ENCODE assay signal across 8 mouse cellular contexts in the genomic region with DNA sequence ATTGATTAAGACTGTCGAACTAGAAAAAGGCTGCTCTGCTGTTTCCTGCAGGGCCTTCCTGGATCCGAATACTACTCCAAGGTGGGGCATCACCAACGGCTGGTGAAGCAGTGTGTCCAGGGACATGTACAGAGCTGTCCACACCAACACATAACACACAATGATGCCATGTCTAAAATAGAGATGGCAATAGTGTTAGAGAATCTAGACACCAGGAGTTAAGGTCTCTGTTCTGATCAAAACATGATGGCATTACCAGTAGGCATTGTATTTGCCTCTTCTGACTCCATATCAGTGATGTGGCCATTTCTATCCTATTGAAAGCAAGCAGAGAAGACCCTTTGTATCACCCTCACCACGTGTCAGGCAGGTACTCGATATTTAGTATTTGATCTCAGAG.
DNase-seq lines count a peak whose midpoint lies in the region; ATAC-seq and TF ChIP-seq lines count a peak whose summit lies in the region.
"Had no signal": no experiment of that assay in that cellular context is flagged by ENCODE, and none has a peak within 500 bp of the region (broad histone marks: within the 10 kb centered on the region; RNA-seq: fewer than 3 reads in every experiment).

No protein-coding gene starts in this region.

- no peaks in the 10 kb centered on the region for H3K36me3 ChIP-seq in hindbrain, embryonic 13.5 days
- H3K36me3 ChIP-seq in hindbrain, embryonic 11.5 days (ENCODE audit: control insufficient read depth, insufficient read depth, low read length) = no peaks in the 10 kb centered on the region
- H3K36me3 ChIP-seq in lung, embryonic 14.5 days (ENCODE audit: insufficient read depth) = no peaks in the 10 kb centered on the region
- no peaks in the 10 kb centered on the region for H3K36me3 ChIP-seq in forebrain, embryonic 15.5 days
- H3K36me3 ChIP-seq: limb, embryonic 12.5 days had no signal

- WGBS in hindbrain, embryonic 13.5 days = 78% methylated on average over 5 of the region's 5 CpGs
- 84% methylated on average over 5 of the region's 5 CpGs for WGBS in hindbrain, embryonic 11.5 days
- WGBS in lung, embryonic 14.5 days = 82% methylated on average over 5 of the region's 5 CpGs
- WGBS in forebrain, embryonic 15.5 days = 82% methylated on average over 5 of the region's 5 CpGs

- peak; percentile 19 for ATAC-seq in hindbrain, embryonic 13.5 days (ENCODE audit: low FRiP score)
- no peak; the same call in 1 of the 2 replicates for ATAC-seq in hindbrain, embryonic 11.5 days (ENCODE audit: low FRiP score)
- 0 out of 2 replicates have a peak, but pooled peaks have one; percentile 1 for ATAC-seq in lung, embryonic 14.5 days (ENCODE audit: insufficient read depth)
- ATAC-seq in CD4-positive, CD25-positive, alpha-beta regulatory T cell, adult 4 months = peak; percentile 32
- peak; percentile 5; the same call in 1 of the 2 replicates for ATAC-seq in forebrain, embryonic 15.5 days (replicated peaks)

- H3K4me2 ChIP-seq in hindbrain, embryonic 13.5 days = no peak overlapping the region
- no peak overlapping the region for H3K4me2 ChIP-seq in hindbrain, embryonic 11.5 days (replicated peaks; ENCODE audit: low read depth, low read length)
- no peak overlapping the region for H3K4me2 ChIP-seq in lung, embryonic 14.5 days
- no peak overlapping the region for H3K4me2 ChIP-seq in forebrain, embryonic 15.5 days (replicated peaks)

- H3K27ac ChIP-seq in hindbrain, embryonic 13.5 days = peak overlapping the region; percentile 30; the same call in 1 of the 2 replicates
- no peak overlapping the region for H3K27ac ChIP-seq in hindbrain, embryonic 11.5 days (ENCODE audit: low read depth, low read length)
- no peak overlapping the region for H3K27ac ChIP-seq in lung, embryonic 14.5 days (ENCODE audit: low read depth)
- peak overlapping the region; percentile 89 for H3K27ac ChIP-seq in forebrain, embryonic 15.5 days (replicated peaks)

- no peaks in the 10 kb centered on the region for H3K27me3 ChIP-seq in hindbrain, embryonic 13.5 days
- H3K27me3 ChIP-seq in hindbrain, embryonic 11.5 days (ENCODE audit: control insufficient read depth, insufficient read depth, low read length) = no peaks in the 10 kb centered on the region
- H3K27me3 ChIP-seq in lung, embryonic 14.5 days (ENCODE audit: insufficient read depth, low read length) = no peaks in the 10 kb centered on the region
- H3K27me3 ChIP-seq in forebrain, embryonic 15.5 days = no peaks in the 10 kb centered on the region
- H3K27me3 ChIP-seq: limb, embryonic 12.5 days had no signal

- H3K9me3 ChIP-seq in hindbrain, embryonic 13.5 days = no peaks in the 10 kb centered on the region
- no peaks in the 10 kb centered on the region for H3K9me3 ChIP-seq in hindbrain, embryonic 11.5 days (ENCODE audit: control insufficient read depth, low read length)
- no peaks in the 10 kb centered on the region for H3K9me3 ChIP-seq in lung, embryonic 14.5 days (ENCODE audit: low read depth, low read length)
- H3K9me3 ChIP-seq in forebrain, embryonic 15.5 days = no peaks in the 10 kb centered on the region
- H3K9me3 ChIP-seq: limb, embryonic 12.5 days had no signal

- TF ChIP-seq CTCF in lung, embryonic 14.5 days (IDR thresholded peaks at IDR 0.05; ENCODE audit: low read depth) = no peak

- DNase-seq in hindbrain, embryonic 11.5 days (ENCODE audit: low spot score) = no peak
- DNase-seq in lung, embryonic 14.5 days = no peak
- no peak for DNase-seq in lung, postnatal 14 days
- DNase-seq in urinary bladder, postnatal 14 days (ENCODE audit: low spot score) = no peak

- H3K4me1 ChIP-seq in hindbrain, embryonic 13.5 days (replicated peaks) = peaks cover 14% of the 10 kb centered on the region
- no peaks in the 10 kb centered on the region for H3K4me1 ChIP-seq in hindbrain, embryonic 11.5 days (replicated peaks; ENCODE audit: control insufficient read depth, insufficient read depth, low read length)
- no peaks in the 10 kb centered on the region for H3K4me1 ChIP-seq in lung, embryonic 14.5 days (ENCODE audit: insufficient read depth)
- peaks cover 13% of the 10 kb centered on the region for H3K4me1 ChIP-seq in forebrain, embryonic 15.5 days

- H3K4me3 ChIP-seq in hindbrain, embryonic 13.5 days = no peak overlapping the region
- H3K4me3 ChIP-seq in hindbrain, embryonic 11.5 days (ENCODE audit: low read depth, low read length) = no peak overlapping the region
- no peak overlapping the region for H3K4me3 ChIP-seq in lung, embryonic 14.5 days (ENCODE audit: low read depth, low read length)
- no peak overlapping the region for H3K4me3 ChIP-seq in forebrain, embryonic 15.5 days

- no peak overlapping the region for H3K9ac ChIP-seq in hindbrain, embryonic 13.5 days
- H3K9ac ChIP-seq in hindbrain, embryonic 11.5 days (ENCODE audit: low read depth, low read length) = no peak overlapping the region
- H3K9ac ChIP-seq in lung, embryonic 14.5 days = no peak overlapping the region
- H3K9ac ChIP-seq in forebrain, embryonic 15.5 days (replicated peaks) = no peak overlapping the region
- H3K9ac ChIP-seq: limb, embryonic 12.5 days had no signal

Comparison
In these comparisons a context has a peak if more than half of its experiments do, and no peak if none do; other contexts are left out.
1. H3K27ac ChIP-seq: peak in hindbrain, embryonic 13.5 days (single experiment) and forebrain, embryonic 15.5 days (single experiment); none in hindbrain, embryonic 11.5 days (single experiment) and lung, embryonic 14.5 days (single experiment).